Mouse (Mus musculus) CH12.LX (cell line): Measurements from ENCODE around the gene Cdhr5. TPM values are rescaled to one million over a fixed set of nuclear protein-coding genes. Genes with fewer than 3 reads are reported as not detected.

Source experiments
- DNase-seq: peaks from one replicate; pipeline ENCODE4 v3.0.0-alpha.2; 2013; ENCODE audit errors: extremely low read depth
- H3K27ac ChIP-seq: 2 replicates; pipeline ENCODE4 v1.5.1; 2012; ENCODE audit warnings: low read depth, mild to moderate bottlenecking, control low read depth, moderate library complexity; ENCODE audit not compliant: insufficient read depth
- H3K27me3 ChIP-seq: replicated peaks from 2 replicates; pipeline ENCODE3; 2012; ENCODE audit warnings: inconsistent platforms
- H3K36me3 ChIP-seq, 2 experiments: replicated peaks in 1 of 2; 2 replicates each; pipeline versions ENCODE3 to v1.6.1; 2012; ENCODE audit warnings: inconsistent platforms in 1 of 2, low read length in 1 of 2, mild to moderate bottlenecking in 1 of 2, mixed read lengths in 1 of 2, moderate library complexity in 1 of 2; ENCODE audit not compliant: control insufficient read depth in 1 of 2, insufficient read depth in 1 of 2
- H3K4me1 ChIP-seq, 2 experiments: 2 replicates each; pipeline ENCODE4 v1.6.1; 2012; ENCODE audit warnings: inconsistent platforms in 1 of 2, moderate library complexity in 1 of 2; ENCODE audit not compliant: insufficient read depth in 2 of 2, control insufficient read depth in 1 of 2
- H3K4me2 ChIP-seq: 2 replicates; pipeline ENCODE4 v1.6.1; 2012; ENCODE audit warnings: low read depth, mild to moderate bottlenecking, control low read depth; ENCODE audit not compliant: poor library complexity, insufficient read depth, severe bottlenecking
- H3K4me3 ChIP-seq, 3 experiments: fragments of 150-350 bp in 1 of 3; sonication (generic) in 1 of 3; replicated peaks in 1 of 3; 2 replicates each; pipeline versions ENCODE3 to v1.5.1; 2011 to 2012; ENCODE audit warnings: low read depth in 2 of 3, low read length in 2 of 3, mild to moderate bottlenecking in 2 of 3, moderate library complexity in 2 of 3, control low read depth in 1 of 3, improper control_type of control experiment in 1 of 3, inconsistent platforms in 1 of 3, mixed read lengths in 1 of 3; ENCODE audit not compliant: poor library complexity in 1 of 3
- H3K79me2 ChIP-seq: replicated peaks from 2 replicates; pipeline ENCODE4 v1.6.1; 2012; ENCODE audit warnings: mild to moderate bottlenecking, moderate library complexity; ENCODE audit not compliant: control insufficient read depth, poor library complexity, insufficient read depth, severe bottlenecking; ENCODE audit errors: extremely low read depth
- H3K9ac ChIP-seq: 2 replicates; pipeline ENCODE4 v1.6.1; 2012; ENCODE audit warnings: low read depth, mild to moderate bottlenecking, control low read depth, moderate library complexity; ENCODE audit not compliant: insufficient read depth
- H3K9me3 ChIP-seq: replicated peaks from 2 replicates; pipeline ENCODE3; 2012; ENCODE audit warnings: low read length, inconsistent platforms, mixed read lengths
- BHLHE40 ChIP-seq: IDR thresholded peaks from 2 replicates; pipeline ENCODE4 v1.6.1; 2011; ENCODE audit warnings: mild to moderate bottlenecking, low read depth, low read length, improper control_type of control experiment
- CHD1 ChIP-seq: IDR thresholded peaks from 2 replicates; pipeline ENCODE4 v1.6.1; 2012; ENCODE audit warnings: low read depth, low read length, improper control_type of control experiment, inconsistent platforms
- E2F4 ChIP-seq: IDR thresholded peaks from 2 replicates; pipeline ENCODE4 v1.6.1; 2011; ENCODE audit warnings: low read depth, low read length, improper control_type of control experiment; ENCODE audit not compliant: insufficient replicate concordance
- EP300 ChIP-seq: IDR thresholded peaks from 2 replicates; pipeline ENCODE4 v1.6.1; 2011; ENCODE audit warnings: low read length, improper control_type of control experiment
- HCFC1 ChIP-seq: IDR thresholded peaks from 2 replicates; pipeline ENCODE4 v1.6.1; 2012; ENCODE audit warnings: low read depth, mild to moderate bottlenecking, inconsistent platforms, low read length, improper control_type of control experiment
- IRF4 ChIP-seq: IDR thresholded peaks from 2 replicates; pipeline ENCODE4 v1.6.1; 2014; ENCODE audit warnings: low read depth, mild to moderate bottlenecking, inconsistent platforms, low read length, improper control_type of control experiment
- JUN ChIP-seq: IDR thresholded peaks from 2 replicates; pipeline ENCODE4 v1.6.1; 2011; ENCODE audit warnings: low read depth, mild to moderate bottlenecking, low read length, improper control_type of control experiment, moderate library complexity; ENCODE audit not compliant: insufficient read depth
- JUND ChIP-seq: conservative IDR thresholded peaks from 2 replicates; pipeline ENCODE4 v1.6.1; 2011; ENCODE audit warnings: low read depth, low read length, improper control_type of control experiment
- KAT2A ChIP-seq: IDR thresholded peaks from 2 replicates; pipeline ENCODE4 v1.6.1; 2012; ENCODE audit warnings: low read length, improper control_type of control experiment, inconsistent platforms; ENCODE audit not compliant: insufficient replicate concordance
- MAFK ChIP-seq: IDR thresholded peaks from 2 replicates; pipeline ENCODE4 v1.6.1; 2011; ENCODE audit warnings: low read length, improper control_type of control experiment; ENCODE audit not compliant: insufficient replicate concordance
- MAX ChIP-seq: IDR thresholded peaks from 2 replicates; pipeline ENCODE4 v1.6.1; 2011; ENCODE audit warnings: low read length, improper control_type of control experiment
- MAZ ChIP-seq: IDR thresholded peaks from 2 replicates; pipeline ENCODE4 v1.6.1; 2012; ENCODE audit warnings: low read depth, mild to moderate bottlenecking, inconsistent platforms, low read length, improper control_type of control experiment, moderate library complexity
- MXI1 ChIP-seq: IDR thresholded peaks from 2 replicates; pipeline ENCODE4 v1.6.1; 2011; ENCODE audit warnings: mild to moderate bottlenecking, low read depth, low read length, improper control_type of control experiment
- MYC ChIP-seq: IDR thresholded peaks from 2 replicates; pipeline ENCODE4 v1.6.1; 2011; ENCODE audit warnings: low read depth, mild to moderate bottlenecking, improper control_type of control experiment, low read length
- NELFE ChIP-seq: IDR thresholded peaks from 2 replicates; pipeline ENCODE4 v1.6.1; 2011; ENCODE audit warnings: low read depth, low read length, improper control_type of control experiment
- NRF1 ChIP-seq: IDR thresholded peaks from 2 replicates; pipeline ENCODE4 v1.6.1; 2014; ENCODE audit warnings: low read depth, mild to moderate bottlenecking, inconsistent platforms, low read length, improper control_type of control experiment, moderate library complexity
- PAX5 ChIP-seq: IDR thresholded peaks from 2 replicates; pipeline ENCODE4 v1.6.1; 2012; ENCODE audit warnings: low read length, inconsistent platforms, mixed read lengths
- POLR2AphosphoS2 ChIP-seq: IDR thresholded peaks from 2 replicates; pipeline ENCODE4 v1.6.1; 2011; ENCODE audit warnings: low read depth, low read length, improper control_type of control experiment
- RAD21 ChIP-seq: IDR thresholded peaks from 2 replicates; pipeline ENCODE4 v1.6.1; 2011; ENCODE audit warnings: low read depth, mild to moderate bottlenecking, low read length, improper control_type of control experiment, moderate library complexity
- SMC3 ChIP-seq: IDR thresholded peaks from 2 replicates; pipeline ENCODE4 v1.6.1; 2011; ENCODE audit warnings: low read depth, low read length, improper control_type of control experiment
- TBP ChIP-seq: conservative IDR thresholded peaks from 2 replicates; pipeline ENCODE4 v1.6.1; 2011; ENCODE audit warnings: low read depth, low read length, improper control_type of control experiment
- TCF12 ChIP-seq: IDR thresholded peaks from 2 replicates; pipeline ENCODE4 v1.6.1; 2014; ENCODE audit warnings: low read depth, mild to moderate bottlenecking, inconsistent platforms, low read length, improper control_type of control experiment
- UBTF ChIP-seq: IDR thresholded peaks from 2 replicates; pipeline ENCODE4 v1.6.1; 2012; ENCODE audit warnings: low read depth, mild to moderate bottlenecking, inconsistent platforms, low read length, improper control_type of control experiment, moderate library complexity
- USF1 ChIP-seq: IDR thresholded peaks from 2 replicates; pipeline ENCODE4 v1.6.1; 2014; ENCODE audit warnings: low read depth, mild to moderate bottlenecking, inconsistent platforms, low read length, improper control_type of control experiment
- USF2 ChIP-seq: conservative IDR thresholded peaks from 2 replicates; pipeline ENCODE4 v1.6.1; 2011; ENCODE audit warnings: low read depth, low read length, improper control_type of control experiment
- ZC3H11A ChIP-seq: IDR thresholded peaks from 2 replicates; pipeline ENCODE4 v1.6.1; 2012; ENCODE audit warnings: low read depth, mild to moderate bottlenecking, inconsistent platforms, low read length, improper control_type of control experiment
- ZKSCAN1 ChIP-seq: IDR thresholded peaks from 2 replicates; pipeline ENCODE4 v1.6.1; 2012; ENCODE audit warnings: low read depth, inconsistent platforms, low read length, improper control_type of control experiment, borderline replicate concordance
- ZMIZ1 ChIP-seq: IDR thresholded peaks from 2 replicates; pipeline ENCODE4 v1.6.1; 2012; ENCODE audit warnings: low read depth, mild to moderate bottlenecking, inconsistent platforms, low read length, improper control_type of control experiment
- dilution Hi-C: fragments of 300-500 bp; cut with MboI; formaldehyde crosslinking; loops from 2 replicates; pipeline ENCODE4 v1.14.3; 2020; ENCODE audit warnings: low sequenced_read_pairs; ENCODE audit not compliant: extremely low pct_unique_long_range_greater_than_20kb, extremely low pct_ligation_motif_present
- in situ Hi-C: fragments of 300-500 bp; cut with MboI; formaldehyde crosslinking; loops from 3 replicates; pipeline ENCODE4 v1.14.3; 2019; ENCODE audit warnings: low sequenced_read_pairs, low pct_ligation_motif_present, low pct_unique_long_range_greater_than_20kb, mixed read lengths
- polyA plus RNA-seq: library from polyadenylated mRNA; unstranded; fragments of >175 nt; gene quantifications from 2 replicates; pipeline ENCODE4 v1.2.1, GENCODE M21; 2012; ENCODE audit warnings: low read depth; ENCODE audit not compliant: insufficient read length
- total RNA-seq, 2 experiments: library from RNA; depleted of rRNA; stranded (reverse); fragments of 300-350 nt in 1 of 2; fragments of >200 nt in 1 of 2; gene quantifications; 2 replicates each; pipeline ENCODE4 v1.2.3; 2012 to 2014

The Cdhr5 gene
- total and polyA plus RNA-seq, 3 experiments: 0.35 to 3.9 (median 1.9) TPM

DNA sequence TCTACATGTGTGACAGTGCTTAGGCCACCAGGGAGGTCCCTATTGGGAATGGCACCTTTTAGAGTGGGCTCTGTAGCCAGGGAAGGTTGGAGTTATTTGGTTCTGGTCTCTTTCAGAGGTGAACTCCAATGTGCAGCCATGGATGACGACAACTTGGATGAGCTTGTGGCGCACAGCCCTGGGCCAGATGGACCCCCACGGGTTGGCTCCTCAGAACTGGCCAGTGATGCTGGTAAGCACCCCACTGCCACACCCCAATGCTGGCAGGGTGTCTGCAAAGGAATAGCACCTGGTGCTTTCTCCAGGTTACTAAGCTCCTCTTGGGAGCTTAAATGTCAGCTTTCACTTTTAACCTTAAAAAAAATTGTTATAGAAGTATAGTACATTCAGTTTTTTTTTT, 45.5 kb downstream of the Cdhr5 start:
- peaks cover 4 to 30% of the 10 kb centered on the region in 2 experiments; a peak in 3 of 4 replicates for H3K4me1 ChIP-seq
- no peak overlapping the region for H3K4me2 ChIP-seq

GRCm38 (mm10) chr7:141230570-141230969, 46.0 kb downstream of the Cdhr5 start:
- peaks cover 5% of the 10 kb centered on the region for H3K27me3 ChIP-seq
- in situ Hi-C loops: no loop called here
- H3K4me3 ChIP-seq: no peak overlapping the region
- TF ChIP-seq MYC (no peak), USF2 (no peak), USF1 (no peak), KAT2A (no peak), MAZ (no peak), MXI1 (no peak), NRF1 (no peak), IRF4 (no peak), TBP (no peak), NELFE (no peak), UBTF (no peak), MAFK (no peak), JUN (no peak), HCFC1 (no peak), ZC3H11A (no peak), MAX (no peak), ZKSCAN1 (no peak), E2F4 (no peak), SMC3 (no peak)
- no peak for DNase-seq
- peaks cover 38 to 54% of the 10 kb centered on the region in 2 experiments for H3K36me3 ChIP-seq
- H3K4me2 ChIP-seq: 0 out of 2 replicates have a peak overlapping the region, but pooled peaks have one; percentile 96
- dilution Hi-C loops: no loop called here
- H3K4me1 ChIP-seq: peaks cover 4 to 30% of the 10 kb centered on the region in 2 experiments; a peak in 3 of 4 replicates
- peaks cover 51% of the 10 kb centered on the region for H3K79me2 ChIP-seq
- H3K9ac ChIP-seq: no peak overlapping the region
- H3K27ac ChIP-seq: no peak overlapping the region
- peaks cover 7% of the 10 kb centered on the region for H3K9me3 ChIP-seq

More for the DNA sequence above, 45.5 kb downstream of the Cdhr5 start:
- peaks cover 42 to 58% of the 10 kb centered on the region in 2 experiments for H3K36me3 ChIP-seq
- in situ Hi-C loops: no loop called here
- H3K9ac ChIP-seq: no peak overlapping the region
- DNase-seq: no peak
- H3K27me3 ChIP-seq: peaks cover 5% of the 10 kb centered on the region
- dilution Hi-C loops: no loop called here
- peaks cover 7% of the 10 kb centered on the region for H3K9me3 ChIP-seq
- H3K79me2 ChIP-seq: peaks cover 51% of the 10 kb centered on the region
- H3K27ac ChIP-seq: no peak overlapping the region
- TF ChIP-seq CHD1 (no peak), BHLHE40 (no peak), E2F4 (no peak), TBP (no peak), USF1 (no peak), EP300 (no peak), ZKSCAN1 (no peak), MAX (no peak), POLR2AphosphoS2 (no peak), RAD21 (no peak), SMC3 (no peak), ZC3H11A (no peak), ZMIZ1 (no peak), NELFE (no peak), JUND (no peak), TCF12 (no peak), PAX5 (no peak), HCFC1 (no peak)
- H3K4me3 ChIP-seq: no peak overlapping the region
